Mouse (Mus musculus): ENCODE results near the gene Ptger2.
"Not testable (repeated sequence)": the region's sequence is repeated elsewhere in the genome, so short reads cannot be mapped to it uniquely, and the experiment has no call there.

Gene Ptger2

DNA sequence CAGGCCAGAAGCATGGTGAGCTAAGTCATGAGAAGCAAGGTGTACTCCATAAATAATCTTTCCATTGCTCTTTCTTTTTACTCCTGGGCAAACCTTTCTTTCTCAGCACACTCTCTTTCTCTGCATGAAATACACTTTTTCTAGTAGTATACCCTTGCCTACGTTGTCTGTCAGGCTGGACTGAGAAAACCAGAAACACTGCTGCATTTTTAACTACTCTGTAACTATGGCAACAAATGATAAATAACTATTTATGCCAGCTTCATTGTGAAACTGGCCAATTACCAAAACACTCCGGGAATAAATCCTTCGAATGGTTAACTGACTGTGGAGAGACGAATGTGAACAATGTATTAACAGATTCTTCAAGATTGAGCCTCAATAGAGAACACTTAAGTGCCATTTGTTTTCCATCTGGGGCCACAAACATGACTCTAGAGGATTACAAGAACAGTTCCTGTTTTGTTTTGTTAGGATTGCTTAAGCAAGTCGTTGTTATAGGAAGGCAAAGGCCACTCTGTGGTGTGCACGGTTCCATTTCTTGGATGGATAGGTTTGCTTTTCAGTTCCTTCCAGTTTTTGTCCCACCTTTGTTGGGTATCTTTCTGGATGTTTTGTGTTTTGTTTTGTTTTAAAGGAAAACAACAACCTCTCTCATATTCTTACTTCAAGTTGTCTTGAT is at the start of gene Ptger2:
Gene Ptger2, plus strand, starts transcription at position 522 of the 682 bp plus-strand sequence.
- in situ Hi-C loops (cut with MboI; ENCODE audit: low sequenced_read_pairs) = not testable (repeated sequence)

DNA sequence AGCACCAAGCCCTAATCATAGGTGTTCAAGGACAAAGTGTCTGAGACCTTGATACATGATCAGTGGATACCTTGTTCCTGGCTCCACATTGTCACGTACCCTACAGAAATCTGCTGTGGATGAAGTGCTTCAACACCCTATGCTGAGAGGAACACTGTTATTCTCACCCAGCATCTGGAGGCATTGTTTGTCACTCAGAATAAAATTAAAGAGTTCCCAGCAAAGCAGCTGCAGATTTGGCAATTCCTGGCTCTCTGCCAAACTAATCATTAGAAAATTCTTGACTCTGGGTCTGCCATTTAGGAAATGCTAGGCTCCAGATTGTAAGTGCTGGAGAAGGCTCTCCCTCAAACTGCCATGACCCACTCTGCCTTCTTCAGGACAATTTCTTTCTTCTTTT is 27.2 kb upstream of the Ptger2 start:
- in situ Hi-C loops (cut with MboI; ENCODE audit: low sequenced_read_pairs) = no loop called here

DNA sequence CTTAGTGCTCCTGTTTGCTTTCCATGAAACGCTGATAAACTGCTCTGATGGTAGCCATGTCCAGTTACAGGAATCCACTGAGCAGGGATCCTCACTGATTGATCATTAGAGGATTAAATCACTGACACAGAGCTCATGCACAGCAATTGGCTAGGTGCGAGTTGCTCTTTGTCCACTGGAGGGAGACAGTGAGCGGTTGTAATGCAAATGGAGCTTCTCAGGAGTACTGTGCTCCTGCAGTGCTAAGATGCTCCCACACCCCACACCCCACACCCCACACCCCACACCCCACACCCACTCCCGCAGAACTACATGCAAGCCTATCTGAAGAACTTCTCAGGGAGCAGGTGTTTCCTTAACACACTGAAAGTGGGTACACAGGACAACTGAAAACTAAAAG is 10.7 kb upstream of the Ptger2 start:
- in situ Hi-C loops (cut with MboI; ENCODE audit: low sequenced_read_pairs) = loop anchor here (5.0 kb wide), 1 partner anchor 160 kb away; no protein-coding TSS in a partner anchor

DNA sequence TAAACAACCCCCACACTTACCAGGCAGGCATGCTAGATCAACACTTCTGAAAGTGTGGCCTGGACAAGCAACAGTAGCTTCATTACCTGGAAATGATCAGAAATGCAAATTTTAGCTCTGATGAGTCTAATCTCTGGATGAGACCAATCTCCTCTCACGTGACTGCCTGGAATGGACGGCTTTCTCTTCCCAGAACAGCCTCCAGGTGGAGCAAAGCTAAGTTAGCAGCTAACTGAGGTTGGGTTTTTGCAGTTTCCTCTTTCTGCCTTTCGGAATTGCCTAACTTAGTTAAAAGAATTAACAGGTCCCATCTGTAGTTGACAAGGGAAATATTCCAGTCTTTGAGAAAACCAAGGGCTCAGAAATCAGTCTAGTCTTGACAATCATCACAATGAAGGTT is 8.1 kb upstream of the Ptger2 start:
- in situ Hi-C loops (cut with MboI; ENCODE audit: low sequenced_read_pairs) = loop anchor here (5.0 kb wide), 1 partner anchor 157 kb away; no protein-coding TSS in a partner anchor

DNA sequence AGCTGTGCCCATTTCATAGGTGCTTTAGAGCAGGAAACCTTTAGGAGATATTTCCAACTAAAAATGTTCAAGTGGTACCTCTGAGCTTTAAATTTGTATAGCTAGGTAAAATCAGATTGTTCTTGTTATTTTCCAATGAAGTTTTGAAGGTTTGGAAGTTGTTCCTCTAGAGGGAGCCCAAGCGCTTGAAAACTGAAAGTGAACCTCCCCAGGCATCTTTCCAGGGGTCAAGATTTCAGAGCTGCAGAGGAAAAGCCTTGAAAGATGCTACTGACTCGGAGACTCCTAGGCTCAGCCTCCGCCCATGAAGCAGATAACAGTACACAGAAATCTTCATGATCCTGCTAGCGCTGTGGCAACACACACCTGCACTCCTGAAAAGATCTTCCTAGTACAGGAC is 6.5 kb upstream of the Ptger2 start:
- in situ Hi-C loops (cut with MboI; ENCODE audit: low sequenced_read_pairs) = no loop called here

DNA sequence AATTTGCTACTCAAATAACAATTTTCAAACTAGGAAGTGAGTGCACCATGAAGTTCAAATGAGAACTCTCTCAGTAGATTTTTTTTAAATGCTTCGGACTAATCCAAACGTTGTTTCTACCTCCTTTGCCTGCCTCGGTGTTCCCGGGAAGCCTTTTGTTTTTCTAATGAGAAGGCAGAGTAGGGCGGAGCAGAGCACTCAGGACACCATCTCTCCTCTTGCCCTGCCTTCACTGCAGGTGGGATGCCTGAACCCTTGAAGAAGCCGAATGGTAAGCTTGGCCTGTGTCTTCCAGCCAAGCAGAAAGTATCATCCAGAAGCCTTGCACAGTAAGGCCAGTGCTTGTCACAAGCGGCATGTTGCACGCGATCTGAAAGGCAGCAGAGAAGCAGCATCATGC is 3.9 kb upstream of the Ptger2 start:
- in situ Hi-C loops (cut with MboI; ENCODE audit: low sequenced_read_pairs) = no loop called here

DNA sequence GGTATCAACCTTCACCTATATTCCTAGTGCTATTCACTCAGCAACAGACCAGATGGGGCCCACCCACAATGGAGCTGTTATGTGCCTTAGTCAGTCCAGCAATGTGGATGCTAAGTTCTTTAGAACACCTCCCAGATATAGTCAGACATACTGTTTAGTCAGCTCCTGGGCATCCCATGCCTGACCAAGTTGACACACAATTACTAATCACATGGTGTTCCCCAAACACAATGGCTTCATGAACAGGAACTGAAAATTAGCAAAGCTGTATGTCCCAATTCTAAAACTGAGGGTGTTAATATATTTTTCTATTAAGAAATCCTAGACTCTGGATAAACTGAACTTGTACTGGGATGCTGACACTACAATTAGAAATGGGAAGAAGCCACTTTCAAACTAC is 1.7 kb upstream of the Ptger2 start:
- in situ Hi-C loops (cut with MboI; ENCODE audit: low sequenced_read_pairs) = no loop called here

DNA sequence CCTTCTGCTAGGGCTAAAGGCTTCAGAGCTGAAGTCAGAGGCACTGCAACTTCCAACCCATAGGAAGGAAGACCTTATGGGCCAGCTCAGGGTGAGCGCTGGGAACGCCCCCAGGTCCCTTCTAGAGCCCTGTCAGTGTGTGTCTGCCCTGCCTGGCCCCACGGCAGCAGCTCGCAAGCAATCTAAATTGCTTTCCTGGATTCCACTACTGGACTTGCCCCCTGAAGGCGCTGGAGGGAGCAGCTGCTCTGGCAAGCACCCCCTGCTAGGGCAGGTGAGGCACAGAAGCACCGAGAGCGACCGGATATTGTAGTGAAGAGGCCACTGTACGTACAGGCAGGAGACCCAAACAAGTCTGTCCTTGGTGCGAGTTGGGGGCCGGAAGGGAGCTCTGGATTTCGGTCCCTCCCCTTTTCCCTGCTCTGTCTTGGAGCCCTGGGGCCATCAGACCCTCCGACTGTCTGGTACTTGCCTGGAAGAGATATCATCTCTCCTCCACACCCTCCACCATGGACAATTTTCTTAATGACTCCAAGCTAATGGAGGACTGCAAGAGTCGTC is 541 bp downstream of the Ptger2 start:
- in situ Hi-C loops (cut with MboI; ENCODE audit: low sequenced_read_pairs) = no loop called here

DNA sequence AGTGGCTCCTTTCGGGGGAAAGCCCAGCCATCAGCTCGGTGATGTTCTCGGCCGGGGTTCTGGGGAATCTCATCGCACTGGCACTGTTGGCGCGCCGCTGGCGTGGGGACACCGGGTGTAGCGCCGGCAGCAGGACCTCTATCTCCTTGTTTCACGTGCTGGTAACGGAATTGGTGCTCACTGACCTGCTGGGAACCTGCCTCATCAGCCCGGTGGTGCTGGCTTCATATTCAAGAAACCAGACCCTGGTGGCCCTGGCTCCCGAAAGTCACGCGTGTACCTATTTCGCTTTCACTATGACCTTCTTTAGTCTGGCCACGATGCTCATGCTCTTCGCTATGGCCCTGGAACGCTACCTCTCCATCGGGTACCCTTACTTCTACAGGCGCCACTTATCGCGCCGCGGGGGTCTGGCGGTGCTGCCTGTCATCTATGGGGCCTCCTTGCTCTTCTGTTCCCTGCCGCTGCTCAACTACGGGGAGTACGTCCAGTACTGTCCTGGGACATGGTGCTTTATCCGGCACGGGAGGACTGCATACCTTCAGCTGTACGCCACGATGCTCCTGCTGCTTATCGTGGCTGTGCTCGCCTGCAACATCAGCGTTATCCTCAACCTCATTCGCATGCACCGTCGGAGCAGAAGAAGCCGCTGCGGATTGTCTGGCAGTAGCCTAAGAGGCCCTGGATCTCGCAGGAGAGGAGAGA is 1.2 kb downstream of the Ptger2 start:
- in situ Hi-C loops (cut with MboI; ENCODE audit: low sequenced_read_pairs) = no loop called here

DNA sequence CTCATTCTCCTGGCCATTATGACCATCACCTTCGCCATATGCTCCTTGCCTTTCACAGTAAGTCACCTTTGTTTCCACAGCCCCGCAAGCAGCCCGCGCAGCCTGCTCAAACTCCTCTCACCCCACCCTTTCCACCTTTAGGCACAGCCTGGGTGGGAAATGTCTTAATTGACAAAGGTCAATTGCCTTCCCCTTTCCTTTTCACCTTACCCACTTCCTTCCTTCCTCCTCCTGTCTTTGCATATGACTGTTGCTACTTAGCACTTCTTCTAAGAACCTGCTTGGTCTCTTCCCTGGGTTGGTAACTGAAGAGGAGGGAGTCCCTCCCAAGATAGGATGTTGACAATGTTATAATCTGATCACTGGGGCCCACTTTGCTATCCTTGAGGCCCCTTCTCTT is 1.8 kb downstream of the Ptger2 start:
- in situ Hi-C loops (cut with MboI; ENCODE audit: low sequenced_read_pairs) = no loop called here

DNA sequence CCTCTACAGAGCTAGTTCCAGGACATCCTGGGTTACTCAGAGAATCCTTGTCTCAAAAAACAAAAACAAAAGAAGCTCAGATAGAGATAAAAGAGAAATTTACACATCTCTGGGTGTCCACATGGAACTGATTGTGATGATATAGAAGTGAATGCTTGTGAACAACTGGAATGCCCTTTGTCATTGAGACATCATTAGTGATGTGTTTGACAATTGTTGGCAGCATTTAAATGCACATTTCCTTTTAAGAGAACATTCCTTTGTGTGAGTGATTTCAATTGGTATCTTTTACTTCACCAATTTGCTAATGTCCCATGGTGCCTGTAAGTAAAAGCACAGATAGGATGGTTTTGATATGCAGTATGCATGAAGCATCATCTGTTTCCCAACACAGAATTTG is 6.3 kb downstream of the Ptger2 start:
- in situ Hi-C loops (cut with MboI; ENCODE audit: low sequenced_read_pairs) = no loop called here

DNA sequence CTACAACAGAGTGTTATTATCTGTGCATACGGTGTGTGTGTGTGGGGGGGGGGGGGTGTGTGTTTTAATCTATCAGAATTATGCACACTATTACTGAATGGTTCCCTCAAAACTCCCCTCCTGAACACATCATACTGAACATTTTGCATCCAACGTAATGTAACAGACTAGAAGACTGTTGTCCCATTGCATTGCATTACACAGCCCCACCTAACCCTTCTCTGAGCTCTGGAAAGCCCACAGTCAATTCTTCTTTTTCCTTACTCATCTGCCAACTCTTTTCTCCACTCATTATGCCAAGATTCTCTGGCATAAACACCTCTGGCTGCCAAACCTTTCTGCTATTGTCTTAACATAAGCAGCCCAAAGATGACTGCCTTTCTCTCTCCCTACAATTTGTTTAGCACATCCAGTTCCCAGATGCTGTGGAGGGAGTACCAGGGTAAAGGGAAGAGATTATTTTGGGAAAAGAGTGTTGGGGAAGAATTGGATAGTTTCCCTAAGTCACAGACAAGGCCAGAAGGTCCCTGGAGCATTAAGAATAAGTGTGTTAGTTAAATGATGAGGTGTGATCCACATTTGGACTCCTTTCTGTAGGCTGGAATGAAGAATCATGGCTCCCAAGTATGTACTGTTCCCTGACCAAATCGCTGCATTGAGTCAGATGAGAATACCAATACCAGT is 12.2 kb downstream of the Ptger2 start:
- in situ Hi-C loops (cut with MboI; ENCODE audit: low sequenced_read_pairs) = no loop called here

DNA sequence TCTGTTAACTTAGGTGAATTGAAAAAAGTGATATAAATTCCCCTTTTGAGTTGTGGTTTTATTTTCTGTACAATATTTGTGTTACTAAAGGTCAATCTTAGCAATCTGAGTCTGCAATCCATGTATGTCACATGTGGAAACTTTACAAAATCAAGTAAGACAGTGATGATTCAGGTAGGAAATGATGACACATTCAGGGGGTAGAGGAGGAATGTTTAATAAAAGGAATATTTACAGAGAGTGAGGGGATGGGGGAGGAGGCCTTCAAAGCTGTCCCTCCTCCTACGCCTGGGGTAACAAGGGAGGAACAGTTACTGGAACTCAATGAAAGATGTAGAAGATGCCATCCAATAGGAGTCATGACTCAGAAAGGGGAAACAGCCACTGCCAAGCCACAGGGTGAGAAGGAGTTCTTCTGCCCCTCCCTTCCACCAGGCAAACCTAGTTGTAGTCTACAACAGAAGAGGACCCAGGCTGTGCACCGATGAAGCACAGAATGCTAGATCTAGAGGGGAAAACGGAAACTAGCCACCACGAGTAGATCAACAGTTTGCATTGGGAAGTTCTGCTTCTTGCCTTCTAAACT is 17.8 kb downstream of the Ptger2 start:
- in situ Hi-C loops (cut with MboI; ENCODE audit: low sequenced_read_pairs) = no loop called here

DNA sequence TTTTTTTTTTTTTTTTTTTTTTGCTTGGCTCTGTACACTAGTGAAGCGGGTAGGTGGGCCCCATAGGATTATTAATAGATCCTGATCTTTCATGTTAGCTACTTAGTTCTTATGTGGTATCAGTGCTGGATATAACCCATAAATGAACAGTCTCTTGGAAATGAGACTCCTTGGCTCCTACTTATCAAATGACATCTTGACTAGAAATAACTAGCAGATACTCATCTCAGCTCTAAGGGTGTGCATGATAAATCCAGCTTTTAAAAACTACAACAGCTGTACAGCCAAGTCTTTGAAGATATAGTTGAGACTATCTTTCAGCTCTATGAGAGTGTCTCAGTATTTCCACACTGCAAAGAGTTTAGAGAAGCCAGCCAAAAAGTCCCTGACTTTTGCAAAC is 21.2 kb downstream of the Ptger2 start:
- in situ Hi-C loops (cut with MboI; ENCODE audit: low sequenced_read_pairs) = no loop called here

DNA sequence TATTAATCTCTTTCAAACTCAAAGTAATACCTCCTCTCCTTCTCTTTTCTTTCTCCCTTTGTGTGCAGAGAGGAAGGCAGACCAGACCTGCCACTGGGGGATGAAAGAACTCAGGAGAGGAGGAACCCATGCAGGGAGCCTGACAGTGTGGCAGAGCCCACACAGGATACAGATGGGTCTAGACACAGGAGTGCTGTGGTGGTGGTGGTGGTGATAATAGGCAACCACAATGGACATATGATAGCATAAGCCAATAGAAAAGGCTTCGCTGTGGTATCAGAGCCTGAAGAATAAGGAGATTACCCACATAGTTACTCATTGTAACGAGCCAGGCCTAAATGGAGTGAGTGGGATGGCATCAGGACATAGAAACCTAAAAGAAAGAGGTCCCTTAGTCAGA is 23.3 kb downstream of the Ptger2 start:
- in situ Hi-C loops (cut with MboI; ENCODE audit: low sequenced_read_pairs) = no loop called here

DNA sequence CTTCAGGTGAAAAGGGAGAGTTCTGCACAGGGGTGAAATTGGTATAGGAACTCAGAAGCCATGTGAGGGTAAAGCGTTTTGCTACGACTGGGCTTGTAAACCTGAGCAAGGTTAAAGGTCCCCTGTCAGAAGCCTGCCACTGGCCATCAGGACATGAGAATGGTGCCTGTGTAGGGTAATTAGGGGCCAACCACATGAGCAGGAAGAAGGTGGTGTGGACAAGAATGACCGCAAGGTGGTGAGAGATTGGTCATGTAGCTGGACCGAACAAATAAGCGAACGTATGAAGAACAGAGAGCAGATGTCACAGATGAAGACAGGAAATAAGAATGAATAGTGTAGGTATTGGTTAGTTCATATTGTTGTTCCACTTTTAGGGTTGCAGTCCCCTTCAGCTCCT is 23.7 kb downstream of the Ptger2 start:
- in situ Hi-C loops (cut with MboI; ENCODE audit: low sequenced_read_pairs) = no loop called here

DNA sequence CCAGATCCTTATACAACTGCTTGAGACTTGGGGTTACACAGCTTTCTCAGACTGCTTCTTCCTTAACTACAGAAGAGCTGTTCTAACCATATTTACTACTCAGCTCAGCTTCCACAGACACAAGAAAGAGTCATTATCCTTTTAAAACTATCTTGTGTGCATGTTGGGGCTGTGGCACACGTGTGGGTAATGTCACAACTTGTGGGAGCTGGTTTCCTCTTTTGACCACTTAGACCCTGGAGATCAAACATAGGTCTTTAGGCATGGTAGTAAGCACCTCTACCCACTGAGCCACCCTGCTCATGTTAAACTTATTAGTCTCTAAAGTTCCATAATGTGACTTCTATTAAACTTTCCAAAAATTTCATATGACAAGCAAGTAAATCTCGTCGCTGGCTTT is 33.6 kb downstream of the Ptger2 start:
- in situ Hi-C loops (cut with MboI; ENCODE audit: low sequenced_read_pairs) = no loop called here

DNA sequence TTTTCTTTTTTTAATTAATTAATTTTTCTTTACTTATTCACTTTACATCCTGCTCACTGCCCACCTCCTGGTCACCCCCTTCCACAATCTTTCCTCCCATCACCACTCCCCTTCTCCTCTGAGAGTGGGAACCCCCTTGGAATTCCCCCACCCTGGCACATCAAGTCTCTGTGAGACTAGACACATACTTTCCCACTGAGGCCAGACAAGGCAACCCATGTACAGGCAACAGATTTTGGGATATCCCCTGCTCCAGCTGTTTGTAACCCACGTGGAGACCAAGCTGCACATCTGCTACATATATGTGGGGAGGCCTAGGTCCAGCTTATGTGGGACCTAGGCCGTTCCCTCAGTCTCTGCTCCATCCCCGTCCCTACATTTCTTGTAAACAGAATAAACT is 46.3 kb downstream of the Ptger2 start:
- in situ Hi-C loops (cut with MboI; ENCODE audit: low sequenced_read_pairs) = no loop called here

DNA sequence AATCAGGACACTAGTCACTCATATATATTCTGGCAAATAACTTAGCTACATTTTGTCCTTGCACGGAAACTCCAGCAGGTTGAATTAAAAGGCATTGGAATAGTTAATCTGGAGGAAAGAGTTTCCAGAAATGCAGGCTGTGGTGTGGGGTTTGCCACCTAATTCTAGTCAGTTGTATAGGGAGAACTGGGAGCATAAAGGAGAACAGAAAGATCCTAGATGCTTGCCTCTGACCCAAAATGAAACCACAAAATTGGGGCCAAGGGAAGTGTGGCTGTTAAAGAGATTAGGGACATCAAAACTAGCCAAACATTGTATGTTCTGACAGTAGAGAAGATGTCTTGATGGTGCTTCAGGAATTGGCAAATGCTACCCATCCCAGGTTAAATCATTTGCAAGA is 48.6 kb downstream of the Ptger2 start:
- in situ Hi-C loops (cut with MboI; ENCODE audit: low sequenced_read_pairs) = no loop called here

DNA sequence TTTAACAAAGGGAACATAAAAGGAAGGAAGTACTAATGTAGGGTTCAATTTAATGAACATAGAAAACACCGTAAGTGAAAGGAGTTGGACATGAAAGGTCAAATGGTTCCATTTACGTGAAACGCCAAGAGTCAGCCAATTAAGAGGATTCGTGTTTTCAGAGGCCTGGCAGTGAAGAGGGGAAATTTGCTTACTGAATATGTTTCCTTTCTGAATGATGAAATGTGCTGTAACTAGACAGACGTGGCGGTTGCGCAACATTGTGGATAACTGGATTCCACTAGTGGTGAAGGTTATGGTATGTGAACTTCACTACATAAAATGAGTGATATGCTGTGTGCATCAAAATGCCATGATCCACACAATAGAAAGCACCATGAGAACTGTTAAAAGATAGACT is 50.1 kb downstream of the Ptger2 start:
- in situ Hi-C loops (cut with MboI; ENCODE audit: low sequenced_read_pairs) = no loop called here

DNA sequence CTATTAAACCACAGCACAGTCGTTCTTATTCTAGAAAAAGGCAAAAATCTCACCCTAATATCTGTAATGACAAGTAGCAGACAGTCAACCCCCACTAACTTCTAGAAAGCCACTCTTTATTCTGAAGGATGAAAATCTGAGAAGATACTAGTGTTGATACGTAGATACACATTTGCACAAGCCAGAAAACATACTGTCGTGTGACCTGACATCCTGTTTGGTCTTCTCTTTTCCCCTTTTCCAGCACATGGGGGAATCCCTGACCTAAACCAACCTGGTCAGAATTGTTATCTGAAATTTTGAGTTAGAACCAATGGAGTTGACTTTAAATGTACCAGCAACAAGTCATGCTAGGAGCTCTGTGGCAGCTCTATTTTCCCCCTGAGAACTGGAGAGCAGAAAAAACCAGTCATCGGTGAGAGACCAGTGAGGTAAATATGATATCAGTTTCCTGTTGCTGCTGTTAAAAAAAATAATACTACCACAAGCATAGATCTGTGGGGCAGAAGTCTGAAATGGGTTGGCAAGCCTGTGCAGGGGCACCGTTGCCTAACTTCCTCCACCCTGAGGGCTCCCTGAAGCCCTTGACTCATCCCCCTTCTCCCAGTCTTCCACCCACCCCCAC is 53.0 kb downstream of the Ptger2 start:
- in situ Hi-C loops (cut with MboI; ENCODE audit: low sequenced_read_pairs) = no loop called here
